8 mouse cellular contexts compared by ENCODE assay signal in the genomic region with DNA sequence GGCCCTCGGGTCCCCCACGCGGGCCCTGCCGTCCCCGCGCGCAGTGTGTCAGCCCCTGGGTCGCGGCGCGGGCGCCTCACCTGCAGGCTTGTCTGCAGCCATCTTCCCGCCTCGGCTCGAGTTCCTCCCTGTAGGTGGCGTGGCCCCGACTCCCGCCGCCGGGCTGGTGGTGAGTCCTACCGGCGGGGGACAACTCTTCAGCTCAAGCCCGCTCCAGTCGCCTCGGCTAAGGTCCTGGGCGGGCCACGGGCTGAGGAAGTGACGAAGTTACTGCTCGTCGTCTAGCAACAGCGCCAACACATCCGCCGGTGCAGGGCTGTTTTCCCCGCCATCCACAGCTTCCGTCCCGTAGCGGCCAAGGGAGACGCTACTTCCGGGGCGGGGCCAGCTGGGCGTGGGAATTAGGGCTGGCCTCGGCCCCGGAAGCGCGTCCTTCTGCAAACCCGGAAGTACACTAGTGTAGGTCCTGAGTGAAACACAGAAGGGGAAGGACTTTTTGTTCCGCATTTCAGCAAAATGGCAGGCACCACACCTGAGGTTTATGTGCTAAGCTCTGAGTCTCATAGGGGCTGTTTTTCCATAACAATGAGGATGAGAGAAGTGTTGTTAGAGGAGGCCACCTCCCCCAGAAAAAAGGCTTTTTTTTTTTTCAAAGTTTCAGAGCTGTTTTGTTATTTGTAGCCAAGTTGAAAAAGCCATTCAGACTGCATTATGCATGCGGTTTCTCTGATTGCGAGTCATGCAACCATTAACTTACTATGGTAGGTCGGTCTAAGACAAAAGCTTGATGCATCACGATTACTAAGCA. TPM values are rescaled to one million over a fixed set of nuclear protein-coding genes. Genes with fewer than 3 reads are reported as not detected.
DNase-seq lines count a peak whose midpoint lies in the region; ATAC-seq and TF ChIP-seq lines count a peak whose summit lies in the region.

A gene (minus strand): TSS at position 346 of the 808 bp plus-strand sequence.

- no peaks in the 10 kb centered on the region for H3K27me3 ChIP-seq in MEL (ENCODE audit: control insufficient read depth in 1 of 2, insufficient read depth in 2 of 2, low read length in 2 of 2)
- no peaks in the 10 kb centered on the region for H3K27me3 ChIP-seq in cerebellum, adult 2 months (ENCODE audit: control insufficient read depth, insufficient read depth, low read length)
- 0 out of 2 replicates have a peak, but pooled peaks cover 4% of the 10 kb centered on the region for H3K27me3 ChIP-seq in forebrain, postnatal 0 days (ENCODE audit: insufficient read depth, low read length)
- peaks cover 23% of the 10 kb centered on the region for H3K27me3 ChIP-seq in lung, embryonic 15.5 days

- ATAC-seq in forebrain, postnatal 0 days: peak; percentile 100
- ATAC-seq in lung, embryonic 15.5 days (ENCODE audit: borderline replicate concordance, extremely low read depth, low FRiP score, low TSS enrichment): peak; percentile 99

- peak; percentile 99 for DNase-seq in MEL (ENCODE audit: low read depth, low spot score)
- DNase-seq in cerebellum, adult 2 months: peak; percentile 97
- DNase-seq in forebrain, postnatal 0 days: peak; percentile 99
- peak; percentile 99 for DNase-seq in heart, postnatal 4 days
- peak; percentile 92 to 95 for DNase-seq in layer of hippocampus, adult 8-10 months (ENCODE audit: low spot score in 2 of 2)
- DNase-seq in ovary, adult 18-20 months (ENCODE audit: low spot score): peak; percentile 94
- DNase-seq in thymus, postnatal 0 days (ENCODE audit: low spot score): peak; percentile 100

- peak within 1 kb of the TSS; percentile 62 to 88 for H3K4me3 ChIP-seq in MEL (ENCODE audit: control insufficient read depth in 1 of 2, insufficient read depth in 1 of 2, low read depth in 2 of 2, low read length in 2 of 2)
- H3K4me3 ChIP-seq in cerebellum, adult 2 months (replicated peaks; ENCODE audit: insufficient read depth, low read depth, low read length): peak within 1 kb of the TSS; percentile 81
- peak within 1 kb of the TSS; percentile 83 for H3K4me3 ChIP-seq in forebrain, postnatal 0 days (ENCODE audit: low read depth, low read length)
- H3K4me3 ChIP-seq in lung, embryonic 15.5 days: peak within 1 kb of the TSS; percentile 79

- 0 out of 6 replicates have a peak, but pooled peaks of 1 of the 3 experiments have one; percentile 4 for TF ChIP-seq CTCF in MEL (IDR thresholded peaks at IDR 0.05 in 2 of 3, conservative IDR thresholded peaks at IDR 0.05 in 1 of 3; ENCODE audit: control insufficient read depth in 1 of 3, insufficient read depth in 1 of 3, low read depth in 2 of 3, low read length in 3 of 3, poor library complexity in 1 of 3, severe bottlenecking in 1 of 3)
- TF ChIP-seq CTCF in cerebellum, adult 2 months (IDR thresholded peaks at IDR 0.05; ENCODE audit: borderline replicate concordance, insufficient read depth, low read depth, low read length): no peak
- peak; percentile 66 for TF ChIP-seq CTCF in forebrain, postnatal 0 days (IDR thresholded peaks at IDR 0.05; ENCODE audit: low read depth)

- TF ChIP-seq POLR2A in MEL (IDR thresholded peaks at IDR 0.05; ENCODE audit: control insufficient read depth in 1 of 2, insufficient read depth in 1 of 2, low read depth in 1 of 2, low read length in 2 of 2, poor library complexity in 1 of 2): peak; percentile 65 to 74; a peak in 2 of 4 replicates
- TF ChIP-seq POLR2A in cerebellum, adult 2 months (IDR thresholded peaks at IDR 0.05; ENCODE audit: borderline replicate concordance, insufficient read depth, low read length): peak; percentile 63; the same call in 1 of the 2 replicates

- 5% methylated on average over 51 of the region's 51 CpGs for WGBS in cerebellum, adult 2 months
- 4% methylated on average over 51 of the region's 51 CpGs for whole genome bisulfite sequencing in forebrain, postnatal 0 days
- WGBS in lung, embryonic 15.5 days: 4% methylated on average over 51 of the region's 51 CpGs

- TF ChIP-seq EP300 in MEL (IDR thresholded peaks at IDR 0.05; ENCODE audit: low read depth in 1 of 2, low read length in 2 of 2): no peak; a peak in 1 of 4 replicates

- H3K4me1 ChIP-seq in MEL (ENCODE audit: control insufficient read depth in 1 of 2, insufficient read depth in 2 of 2, low read length in 2 of 2): peaks cover 0 to 3% of the 10 kb centered on the region in 2 experiments; a peak in 1 of 4 replicates
- H3K4me1 ChIP-seq in cerebellum, adult 2 months (ENCODE audit: control insufficient read depth, insufficient read depth, low read length): 0 out of 2 replicates have a peak, but pooled peaks cover 6% of the 10 kb centered on the region
- peaks cover 10% of the 10 kb centered on the region for H3K4me1 ChIP-seq in forebrain, postnatal 0 days (ENCODE audit: insufficient read depth)
- peaks cover 16% of the 10 kb centered on the region for H3K4me1 ChIP-seq in lung, embryonic 15.5 days

- H3K9ac ChIP-seq in MEL (ENCODE audit: control insufficient read depth, low read depth, low read length, poor library complexity, severe bottlenecking): peak within 1 kb of the TSS; percentile 86
- peak within 1 kb of the TSS; percentile 70 for H3K9ac ChIP-seq in forebrain, postnatal 0 days
- H3K9ac ChIP-seq in lung, embryonic 15.5 days: peak within 1 kb of the TSS; percentile 79

- peaks cover 34% of the 10 kb centered on the region for H3K79me2 ChIP-seq in MEL (ENCODE audit: control insufficient read depth, insufficient read depth, low read length, poor library complexity)

- H3K27ac ChIP-seq in MEL (ENCODE audit: control insufficient read depth, low read depth, low read length): peak within 1 kb of the TSS; percentile 60
- peak within 1 kb of the TSS; percentile 51; the same call in 1 of the 2 replicates for H3K27ac ChIP-seq in cerebellum, adult 2 months (ENCODE audit: insufficient read depth, low read length)
- peak within 1 kb of the TSS; percentile 85 for H3K27ac ChIP-seq in forebrain, postnatal 0 days (ENCODE audit: low read depth, low read length)
- peak within 1 kb of the TSS; percentile 87 for H3K27ac ChIP-seq in lung, embryonic 15.5 days

- H3K36me3 ChIP-seq in MEL (ENCODE audit: control insufficient read depth in 1 of 2, insufficient read depth in 2 of 2, low read length in 2 of 2): peaks cover 0 to 10% of the 10 kb centered on the region in 2 experiments; a peak in 2 of 4 replicates
- no peaks in the 10 kb centered on the region; the same call in 1 of the 2 replicates for H3K36me3 ChIP-seq in forebrain, postnatal 0 days (ENCODE audit: insufficient read depth)
- no peaks in the 10 kb centered on the region for H3K36me3 ChIP-seq in lung, embryonic 15.5 days

- H3K9me3 ChIP-seq in MEL (replicated peaks; ENCODE audit: insufficient read depth, low read length): no peaks in the 10 kb centered on the region
- H3K9me3 ChIP-seq in forebrain, postnatal 0 days (ENCODE audit: low read length): no peaks in the 10 kb centered on the region
- no peaks in the 10 kb centered on the region for H3K9me3 ChIP-seq in lung, embryonic 15.5 days

- TF ChIP-seq RAD21 in MEL (IDR thresholded peaks at IDR 0.05; ENCODE audit: low read depth, low read length): no peak

- H3K4me2 ChIP-seq in forebrain, postnatal 0 days (ENCODE audit: low read depth): peak within 1 kb of the TSS; percentile 83
- H3K4me2 ChIP-seq in lung, embryonic 15.5 days: peak within 1 kb of the TSS; percentile 84

TF ChIP-seq in MEL, 35 proteins besides CTCF, POLR2A, EP300 and RAD21 (continues in another document):
- peak; percentile 52 for TF ChIP-seq ZNF384 (IDR thresholded peaks at IDR 0.05; ENCODE audit: low read depth, low read length)
- TF ChIP-seq GATA1 (IDR thresholded peaks at IDR 0.05; ENCODE audit: low read depth, low read length): no peak
- TF ChIP-seq E2F4 (IDR thresholded peaks at IDR 0.05; ENCODE audit: borderline replicate concordance, low read depth, low read length): 0 out of 2 replicates have a peak, but pooled peaks have one; percentile 55
- peak; percentile 47 for TF ChIP-seq MAX (IDR thresholded peaks at IDR 0.05; ENCODE audit: low read length)
- TF ChIP-seq SMC3 (IDR thresholded peaks at IDR 0.05; ENCODE audit: low read depth, low read length): no peak
- TF ChIP-seq MAFK (IDR thresholded peaks at IDR 0.05; ENCODE audit: borderline replicate concordance, low read depth, low read length): no peak
- TF ChIP-seq BHLHE40 (IDR thresholded peaks at IDR 0.05; ENCODE audit: borderline replicate concordance, low read depth, low read length): no peak
- peak; percentile 80 for TF ChIP-seq TBP (IDR thresholded peaks at IDR 0.05; ENCODE audit: low read depth, low read length)
- TF ChIP-seq HCFC1 (IDR thresholded peaks at IDR 0.05; ENCODE audit: low read depth, low read length): peak; percentile 99
- peak; percentile 64; the same call in 1 of the 2 replicates for TF ChIP-seq POLR2AphosphoS2 (IDR thresholded peaks at IDR 0.05; ENCODE audit: low read length)
- TF ChIP-seq JUND (IDR thresholded peaks at IDR 0.05; ENCODE audit: low read depth, low read length): 0 out of 2 replicates have a peak, but pooled peaks have one; percentile 40
- TF ChIP-seq TCF12 (IDR thresholded peaks at IDR 0.05; ENCODE audit: low read depth, low read length): peak; percentile 67; the same call in 1 of the 2 replicates
- TF ChIP-seq ZKSCAN1 (IDR thresholded peaks at IDR 0.05; ENCODE audit: low read depth, low read length): no peak
- no peak for TF ChIP-seq USF2 (IDR thresholded peaks at IDR 0.05; ENCODE audit: borderline replicate concordance in 1 of 2, insufficient read depth in 1 of 2, low read depth in 1 of 2, low read length in 2 of 2)
- TF ChIP-seq USF1 (IDR thresholded peaks at IDR 0.05; ENCODE audit: low read depth, low read length): 0 out of 2 replicates have a peak, but pooled peaks have one; percentile 16
- peak; percentile 88 for TF ChIP-seq KAT2A (conservative IDR thresholded peaks at IDR 0.05; ENCODE audit: low read depth, low read length)
- peak; percentile 78 for TF ChIP-seq ETS1 (IDR thresholded peaks at IDR 0.05; ENCODE audit: low read depth, low read length)
- peak; percentile 80; the same call in 1 of the 2 replicates for TF ChIP-seq MXI1 (IDR thresholded peaks at IDR 0.05; ENCODE audit: low read depth, low read length)
- peak; percentile 96 for TF ChIP-seq SIN3A (IDR thresholded peaks at IDR 0.05; ENCODE audit: low read length)

RNA-seq across cellular contexts. Expression of the gene that starts here (rescaled TPM):
- total RNA-seq in MEL (2012; rRNA removed): 42.4 and 43.3 TPM in 2 replicates
- polyA plus RNA-seq in MEL (2012; ENCODE audit: insufficient read depth in 1 of 2, insufficient read length in 2 of 2, low read depth in 1 of 2, low replicate concordance in 2 of 2, missing spikeins in 1 of 2): 100 to 1,000 TPM in 1 of 2 experiments, 10 to 100 TPM in 1; 46.9 to 143 TPM
- 69.7 and 70.9 TPM in 2 replicates for polyA plus RNA-seq in cerebellum, adult 2 months (2012; rRNA removed)
- total RNA-seq in forebrain, postnatal 0 days (2014; rRNA removed): 45.2 and 50.6 TPM in 2 replicates
- polyA plus RNA-seq in forebrain, postnatal 0 days (2015; fragmentation: Nextera tagmentation; extraction: Ambion mirVana): 44.4 and 47.1 TPM in 2 replicates
- 10 to 100 TPM; 30.8 to 31.3 TPM for total RNA-seq in heart, postnatal 4 days (2021)
- 10 to 100 TPM; 48.5 to 56.0 (median 53.2) TPM for total RNA-seq in layer of hippocampus, adult 8-10 months (2022)
- 63.0 and 65.3 TPM in 2 replicates for polyA plus RNA-seq in lung, embryonic 15.5 days (2015; fragmentation: Nextera tagmentation; extraction: Ambion mirVana)
- polyA plus RNA-seq in thymus, postnatal 0 days (2015; fragmentation: Nextera tagmentation; extraction: Ambion mirVana): 61.8 and 64.1 TPM in 2 replicates

Comparison
In these comparisons a context has a peak if more than half of its experiments do, and no peak if none do; other contexts are left out.
1. Peak in every context shown above with its lines: DNase-seq, ATAC-seq, H3K4me3 ChIP-seq and H3K27ac ChIP-seq.